16 mouse cellular contexts compared by ENCODE assay signal in the genomic region with DNA sequence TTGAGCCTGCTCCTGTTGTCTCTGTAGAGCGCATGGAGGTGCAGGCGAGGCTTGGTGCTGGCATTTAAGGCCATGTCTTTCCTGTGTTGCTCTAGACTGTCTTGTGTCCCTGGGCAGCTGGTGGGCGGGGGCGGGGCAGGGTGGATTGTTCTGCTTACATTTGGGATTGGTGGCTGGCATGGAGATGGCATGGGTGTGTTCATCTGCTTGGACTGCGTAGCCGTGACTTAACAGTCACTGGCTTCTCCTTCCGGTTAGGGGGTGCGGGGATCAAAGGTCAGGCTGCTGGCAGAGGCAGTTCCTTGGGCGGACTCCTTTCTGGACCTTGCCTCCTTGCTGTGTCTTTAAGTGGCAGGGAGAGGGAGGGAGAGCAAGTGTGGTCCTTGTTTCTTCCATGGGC. TPM values are rescaled to one million over a fixed set of nuclear protein-coding genes. Genes with fewer than 3 reads are reported as not detected.
DNase-seq lines count a peak whose midpoint lies in the region; ATAC-seq and TF ChIP-seq lines count a peak whose summit lies in the region.
"Had no signal": no experiment of that assay in that cellular context is flagged by ENCODE, and none has a peak within 500 bp of the region (broad histone marks: within the 10 kb centered on the region; RNA-seq: fewer than 3 reads in every experiment).

No protein-coding gene starts in this region.

- no peak for DNase-seq in hindbrain, embryonic 11.5 days (ENCODE audit: low spot score)
- peak; percentile 39 for DNase-seq in lung, adult 2 months
- DNase-seq in forebrain, embryonic 14.5 days (ENCODE audit: low spot score): no peak
- DNase-seq in left cerebral cortex, adult 11 months (ENCODE audit: low spot score): no peak
- DNase-seq: adrenal gland, postnatal 14 days; B cell, adult 2 months; cerebellum, postnatal 25 days; liver, postnatal 0 days; thymus, adult 2 months had no signal

- H3K27ac ChIP-seq in hindbrain, embryonic 16.5 days (ENCODE audit: low read depth, low read length): no peak overlapping the region
- no peak overlapping the region for H3K27ac ChIP-seq in hindbrain, embryonic 11.5 days (ENCODE audit: low read depth, low read length)
- H3K27ac ChIP-seq in kidney, embryonic 15.5 days: 0 out of 2 replicates have a peak overlapping the region, but pooled peaks have one; percentile 15
- H3K27ac ChIP-seq in stomach, embryonic 16.5 days (ENCODE audit: low read length): no peak overlapping the region
- H3K27ac ChIP-seq in forebrain, embryonic 14.5 days (ENCODE audit: low read depth, low read length): no peak overlapping the region
- H3K27ac ChIP-seq: embryonic facial prominence, embryonic 10.5 days; limb, embryonic 12.5 days; midbrain, embryonic 12.5 days had no signal

- no peaks in the 10 kb centered on the region for H3K9me3 ChIP-seq in hindbrain, embryonic 16.5 days (ENCODE audit: control insufficient read depth, low read length)
- no peaks in the 10 kb centered on the region for H3K9me3 ChIP-seq in hindbrain, embryonic 11.5 days (ENCODE audit: control insufficient read depth, low read length)
- no peaks in the 10 kb centered on the region for H3K9me3 ChIP-seq in kidney, embryonic 15.5 days (replicated peaks)
- H3K9me3 ChIP-seq in stomach, embryonic 16.5 days (replicated peaks; ENCODE audit: control insufficient read depth, low read length): no peaks in the 10 kb centered on the region
- H3K9me3 ChIP-seq in forebrain, embryonic 14.5 days (replicated peaks; ENCODE audit: control insufficient read depth, low read length): no peaks in the 10 kb centered on the region
- H3K9me3 ChIP-seq: embryonic facial prominence, embryonic 10.5 days; limb, embryonic 12.5 days; midbrain, embryonic 12.5 days had no signal

- no peak overlapping the region for H3K4me2 ChIP-seq in hindbrain, embryonic 16.5 days (ENCODE audit: low read length)
- H3K4me2 ChIP-seq in hindbrain, embryonic 11.5 days (replicated peaks; ENCODE audit: low read depth, low read length): no peak overlapping the region
- H3K4me2 ChIP-seq in kidney, embryonic 15.5 days: no peak overlapping the region
- H3K4me2 ChIP-seq in stomach, embryonic 16.5 days (ENCODE audit: low read depth, low read length): no peak overlapping the region
- H3K4me2 ChIP-seq in forebrain, embryonic 14.5 days (ENCODE audit: low read length): no peak overlapping the region
- H3K4me2 ChIP-seq: limb, embryonic 12.5 days; midbrain, embryonic 12.5 days had no signal

- TF ChIP-seq POLR2A in lung, adult 2 months (IDR thresholded peaks at IDR 0.05; ENCODE audit: borderline replicate concordance, extremely low read depth, low read depth, low read length): no peak

- TF ChIP-seq CTCF in lung, adult 2 months (IDR thresholded peaks at IDR 0.05; ENCODE audit: insufficient read depth, low read length): no peak

- 0 out of 2 replicates have a peak, but pooled peaks have one; percentile 21 for ATAC-seq in hindbrain, embryonic 16.5 days
- ATAC-seq in hindbrain, embryonic 11.5 days (ENCODE audit: low FRiP score): no peak
- peak; percentile 50; the same call in 1 of the 2 replicates for ATAC-seq in kidney, embryonic 15.5 days (replicated peaks; ENCODE audit: low FRiP score)
- ATAC-seq in stomach, embryonic 16.5 days (ENCODE audit: insufficient read depth, low FRiP score): peak; percentile 41; the same call in 1 of the 2 replicates
- no peak for ATAC-seq in forebrain, embryonic 14.5 days
- no peak for ATAC-seq in megakaryocyte-erythroid progenitor cell, adult 5-6 weeks (replicated peaks; ENCODE audit: low FRiP score, low TSS enrichment, poor library complexity, severe bottlenecking)
- ATAC-seq: liver, postnatal 0 days had no signal

- H3K36me3 ChIP-seq in hindbrain, embryonic 16.5 days (ENCODE audit: control insufficient read depth, insufficient read depth, low read length): no peaks in the 10 kb centered on the region
- no peaks in the 10 kb centered on the region for H3K36me3 ChIP-seq in hindbrain, embryonic 11.5 days (ENCODE audit: control insufficient read depth, insufficient read depth, low read length)
- H3K36me3 ChIP-seq in kidney, embryonic 15.5 days: no peaks in the 10 kb centered on the region
- no peaks in the 10 kb centered on the region for H3K36me3 ChIP-seq in stomach, embryonic 16.5 days (ENCODE audit: control insufficient read depth, insufficient read depth, low read length)
- no peaks in the 10 kb centered on the region for H3K36me3 ChIP-seq in forebrain, embryonic 14.5 days (ENCODE audit: control insufficient read depth, insufficient read depth, low read length)
- H3K36me3 ChIP-seq: embryonic facial prominence, embryonic 10.5 days; limb, embryonic 12.5 days; midbrain, embryonic 12.5 days had no signal

- H3K9ac ChIP-seq in hindbrain, embryonic 16.5 days (ENCODE audit: low read depth, low read length): no peak overlapping the region
- H3K9ac ChIP-seq in hindbrain, embryonic 11.5 days (ENCODE audit: low read depth, low read length): no peak overlapping the region
- no peak overlapping the region for H3K9ac ChIP-seq in kidney, embryonic 15.5 days
- no peak overlapping the region for H3K9ac ChIP-seq in stomach, embryonic 16.5 days (ENCODE audit: low read length)
- no peak overlapping the region for H3K9ac ChIP-seq in forebrain, embryonic 14.5 days (ENCODE audit: low read length)
- H3K9ac ChIP-seq: limb, embryonic 12.5 days; liver, postnatal 0 days; midbrain, embryonic 12.5 days had no signal

- peaks cover 4% of the 10 kb centered on the region for H3K4me1 ChIP-seq in hindbrain, embryonic 16.5 days (ENCODE audit: control insufficient read depth, insufficient read depth, low read depth, low read length)
- peaks cover 4% of the 10 kb centered on the region; the same call in 1 of the 2 replicates for H3K4me1 ChIP-seq in hindbrain, embryonic 11.5 days (replicated peaks; ENCODE audit: control insufficient read depth, insufficient read depth, low read length)
- peaks cover 35% of the 10 kb centered on the region for H3K4me1 ChIP-seq in kidney, embryonic 15.5 days
- H3K4me1 ChIP-seq in lung, adult 2 months (ENCODE audit: control insufficient read depth, insufficient read depth, low read length): peaks cover 29% of the 10 kb centered on the region
- peaks cover 9% of the 10 kb centered on the region for H3K4me1 ChIP-seq in stomach, embryonic 16.5 days (ENCODE audit: control insufficient read depth, insufficient read depth, low read length)
- peaks cover 6% of the 10 kb centered on the region; the same call in 1 of the 2 replicates for H3K4me1 ChIP-seq in forebrain, embryonic 14.5 days (ENCODE audit: control insufficient read depth, insufficient read depth, low read length)

- no peaks in the 10 kb centered on the region for H3K27me3 ChIP-seq in hindbrain, embryonic 16.5 days (replicated peaks; ENCODE audit: control insufficient read depth, insufficient read depth, low read length)
- no peaks in the 10 kb centered on the region for H3K27me3 ChIP-seq in hindbrain, embryonic 11.5 days (ENCODE audit: control insufficient read depth, insufficient read depth, low read length)
- H3K27me3 ChIP-seq in kidney, embryonic 15.5 days: no peaks in the 10 kb centered on the region
- no peaks in the 10 kb centered on the region for H3K27me3 ChIP-seq in stomach, embryonic 16.5 days (ENCODE audit: control insufficient read depth, insufficient read depth, low read length)
- H3K27me3 ChIP-seq in forebrain, embryonic 14.5 days (replicated peaks; ENCODE audit: control insufficient read depth, insufficient read depth, low read length): no peaks in the 10 kb centered on the region
- H3K27me3 ChIP-seq: limb, embryonic 12.5 days; midbrain, embryonic 12.5 days had no signal

- no peak overlapping the region for H3K4me3 ChIP-seq in hindbrain, embryonic 16.5 days (ENCODE audit: low read length)
- no peak overlapping the region for H3K4me3 ChIP-seq in hindbrain, embryonic 11.5 days (ENCODE audit: low read depth, low read length)
- no peak overlapping the region for H3K4me3 ChIP-seq in kidney, embryonic 15.5 days (replicated peaks)
- no peak overlapping the region for H3K4me3 ChIP-seq in lung, adult 2 months (replicated peaks; ENCODE audit: extremely low read depth, low read depth, low read length)
- no peak overlapping the region for H3K4me3 ChIP-seq in stomach, embryonic 16.5 days (replicated peaks; ENCODE audit: low read length)
- H3K4me3 ChIP-seq in forebrain, embryonic 14.5 days (ENCODE audit: low read depth, low read length): no peak overlapping the region
- H3K4me3 ChIP-seq: embryonic facial prominence, embryonic 10.5 days; limb, embryonic 12.5 days; midbrain, embryonic 12.5 days had no signal

- 78% methylated on average over 9 of the region's 9 CpGs for WGBS in hindbrain, embryonic 16.5 days
- WGBS in hindbrain, embryonic 11.5 days: 69% methylated on average over 9 of the region's 9 CpGs
- WGBS in kidney, embryonic 15.5 days: 68% methylated on average over 9 of the region's 9 CpGs
- WGBS in lung, adult 2 months: 57% methylated on average over 9 of the region's 9 CpGs
- WGBS in stomach, embryonic 16.5 days: 78% methylated on average over 9 of the region's 9 CpGs
- 83% methylated on average over 9 of the region's 9 CpGs for WGBS in forebrain, embryonic 14.5 days

RNA-seq across cellular contexts. Expression of a gene that starts 26.5 kb away (rescaled TPM):
- polyA plus RNA-seq in hindbrain, embryonic 16.5 days (2015; fragmentation: Nextera tagmentation; extraction: Ambion mirVana): 31.9 and 33.7 TPM in 2 replicates
- polyA plus RNA-seq in hindbrain, embryonic 11.5 days (2014; fragmentation: Nextera tagmentation; extraction: Ambion mirVana): 34.7 and 41.4 TPM in 2 replicates
- polyA plus RNA-seq in kidney, embryonic 15.5 days (2015; fragmentation: Nextera tagmentation; extraction: Ambion mirVana): 10.8 and 11.3 TPM in 2 replicates
- polyA plus RNA-seq in lung, adult 2 months (2012; rRNA removed): 24.1 and 28.0 TPM in 2 replicates
- 5.1 and 5.8 TPM in 2 replicates for polyA plus RNA-seq in stomach, embryonic 16.5 days (2015; fragmentation: Nextera tagmentation; extraction: Ambion mirVana)
- polyA plus RNA-seq in forebrain, embryonic 14.5 days (2014; fragmentation: Nextera tagmentation; extraction: Ambion mirVana): 28.6 and 32.3 TPM in 2 replicates
- 29.5 and 35.0 TPM in 2 replicates for total RNA-seq in megakaryocyte-erythroid progenitor cell, adult 5-6 weeks (2014; fragmentation: Nextera tagmentation)
- 12.8 and 21.7 TPM in 2 replicates for total RNA-seq in megakaryocyte-erythroid progenitor cell, adult 5-6 weeks (2017)

Comparison
In these comparisons a context has a peak if more than half of its experiments do, and no peak if none do; other contexts are left out.
1. ATAC-seq: peak in hindbrain, embryonic 16.5 days (single experiment), kidney, embryonic 15.5 days (single experiment) and stomach, embryonic 16.5 days (single experiment); none in hindbrain, embryonic 11.5 days (single experiment), forebrain, embryonic 14.5 days (single experiment) and megakaryocyte-erythroid progenitor cell, adult 5-6 weeks (single experiment).